Mouse (Mus musculus): ENCODE measurements around the gene Bnip3. TPM values are rescaled to one million over a fixed set of nuclear protein-coding genes. Genes with fewer than 3 reads are reported as not detected.

The Bnip3 gene
- polyA plus RNA-seq, 1 experiment from 2014 or later: 103 TPM

- no peak for ATAC-seq (ENCODE audit: low read depth)
- 92% methylated on average over 4 of the region's 4 CpGs for WGBS
These were observed 19.1 kb upstream of the Bnip3 start for GRCm38 (mm10) chr7:138928456-138928855.

GRCm38 (mm10) chr7:138923756-138924425 is 14.6 kb upstream of the Bnip3 start:
- Histone ChIP-seq H3K4me2 (no peak overlapping the region), H3K4me3 (no peak overlapping the region), H3K4me1 (replicated peaks) (peaks cover 10% of the 10 kb centered on the region), H3K27ac (replicated peaks) (no peak overlapping the region), H3K9me3 (no peaks in the 10 kb centered on the region), H3K36me3 (no peaks in the 10 kb centered on the region), H3K9ac (no peak overlapping the region), H3K27me3 (peaks cover 3% of the 10 kb centered on the region)
- ATAC-seq (ENCODE audit: low read depth): no peak
- 9% methylated on average over 3 of the region's 3 CpGs for WGBS

More at GRCm38 (mm10) chr7:138928456-138928855, 19.1 kb upstream of the Bnip3 start:
- no peaks in the 10 kb centered on the region for H3K36me3 ChIP-seq
- no peak overlapping the region for H3K4me2 ChIP-seq
- H3K9me3 ChIP-seq: no peaks in the 10 kb centered on the region
- H3K27ac ChIP-seq (replicated peaks): no peak overlapping the region
- H3K27me3 ChIP-seq: no peaks in the 10 kb centered on the region; the same call in 1 of the 2 replicates
- H3K9ac ChIP-seq: no peak overlapping the region
- H3K4me1 ChIP-seq (replicated peaks): no peaks in the 10 kb centered on the region
- H3K4me3 ChIP-seq: no peak overlapping the region

GRCm38 (mm10) chr7:138921611-138922010 is 12.3 kb upstream of the Bnip3 start:
- H3K4me2 ChIP-seq: no peak overlapping the region
- no peak overlapping the region for H3K9ac ChIP-seq
- no peak overlapping the region for H3K27ac ChIP-seq (replicated peaks)
- peaks cover 3% of the 10 kb centered on the region for H3K27me3 ChIP-seq
- no peaks in the 10 kb centered on the region for H3K36me3 ChIP-seq
- H3K9me3 ChIP-seq: no peaks in the 10 kb centered on the region
- 92% methylated on average over 8 of the region's 8 CpGs for WGBS
- no peak overlapping the region for H3K4me3 ChIP-seq
- ATAC-seq (ENCODE audit: low read depth): no peak
- H3K4me1 ChIP-seq (replicated peaks): peaks cover 11% of the 10 kb centered on the region

DNA sequence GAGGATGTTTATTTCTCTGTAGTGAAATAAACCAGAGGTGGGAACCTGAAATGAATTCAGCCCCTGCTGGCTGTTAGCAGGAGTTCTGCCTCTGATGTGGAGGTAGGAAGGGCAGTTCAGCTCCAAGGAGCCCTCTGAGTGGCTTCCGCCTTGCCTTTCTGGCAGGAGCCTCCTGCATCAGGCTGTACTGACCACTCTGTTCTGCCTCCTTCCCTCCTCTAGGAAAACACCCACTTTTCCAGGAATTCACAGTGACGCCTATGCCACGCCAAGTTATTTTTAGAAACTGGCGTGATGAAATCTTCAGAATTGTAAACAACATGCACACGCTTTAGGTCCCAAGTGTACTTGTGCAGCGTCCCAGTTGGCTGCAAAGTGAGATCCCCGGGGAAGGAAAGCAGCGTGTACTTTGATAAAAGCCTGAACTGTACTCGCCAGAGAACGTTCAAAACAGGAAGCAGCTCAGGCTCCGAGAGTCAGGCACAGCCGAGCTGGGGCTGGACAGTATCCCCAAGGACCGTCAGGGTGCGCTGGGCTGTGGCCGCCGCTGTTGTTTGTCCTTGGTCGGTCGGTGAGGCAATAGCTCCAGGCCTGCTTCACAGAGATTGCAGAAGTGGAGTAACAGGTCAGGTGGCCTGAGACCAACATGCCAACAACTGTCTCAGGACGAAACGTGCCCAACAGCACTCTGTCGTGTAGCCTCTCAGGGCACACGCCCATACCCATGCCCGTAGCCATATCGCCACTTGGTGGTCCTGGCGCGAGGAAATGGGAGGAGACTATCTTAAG is 10.0 kb upstream of the Bnip3 start:
- ATAC-seq (ENCODE audit: low read depth): peak; percentile 53
- Histone ChIP-seq H3K27ac (replicated peaks) (no peak overlapping the region; the same call in 1 of the 2 replicates), H3K4me1 (replicated peaks) (peaks cover 11% of the 10 kb centered on the region), H3K9me3 (no peaks in the 10 kb centered on the region), H3K27me3 (peaks cover 3% of the 10 kb centered on the region; the same call in 1 of the 2 replicates), H3K4me2 (peak overlapping the region; percentile 58), H3K36me3 (no peaks in the 10 kb centered on the region), H3K9ac (peak overlapping the region; percentile 42; the same call in 1 of the 2 replicates), H3K4me3 (peak overlapping the region; percentile 27)
- WGBS: 7% methylated on average over 26 of the region's 26 CpGs

GRCm38 (mm10) chr7:138913616-138914015 is 4.3 kb upstream of the Bnip3 start:
- Histone ChIP-seq H3K27me3 (peaks cover 18% of the 10 kb centered on the region), H3K9ac (no peak overlapping the region), H3K27ac (replicated peaks) (no peak overlapping the region), H3K4me2 (no peak overlapping the region), H3K4me1 (replicated peaks) (peaks cover 12% of the 10 kb centered on the region), H3K36me3 (no peaks in the 10 kb centered on the region), H3K4me3 (no peak overlapping the region), H3K9me3 (no peaks in the 10 kb centered on the region)
- 81% methylated on average over 3 of the region's 3 CpGs for WGBS
- no peak for ATAC-seq (ENCODE audit: low read depth)

- Histone ChIP-seq H3K36me3 (no peaks in the 10 kb centered on the region), H3K4me2 (peak overlapping the region; percentile 70), H3K27ac (replicated peaks) (no peak overlapping the region), H3K9me3 (no peaks in the 10 kb centered on the region), H3K4me3 (peak overlapping the region; percentile 77), H3K27me3 (peaks cover 18% of the 10 kb centered on the region), H3K4me1 (replicated peaks) (peaks cover 34% of the 10 kb centered on the region), H3K9ac (peak overlapping the region; percentile 88)
- no peak for ATAC-seq (ENCODE audit: low read depth)
- 30% methylated on average over 7 of the region's 7 CpGs for WGBS
These were observed 859 bp upstream of the Bnip3 start for GRCm38 (mm10) chr7:138910193-138910562.

GRCm38 (mm10) chr7:138908768-138909276 is 497 bp downstream of the Bnip3 start:
- 4% methylated on average over 10 of the region's 10 CpGs for WGBS
- Histone ChIP-seq H3K36me3 (no peaks in the 10 kb centered on the region), H3K4me2 (peak overlapping the region; percentile 70), H3K4me3 (peak overlapping the region; percentile 77), H3K27ac (replicated peaks) (0 out of 2 replicates have a peak overlapping the region, but pooled peaks have one; percentile 33), H3K27me3 (peaks cover 18% of the 10 kb centered on the region), H3K4me1 (replicated peaks) (peaks cover 34% of the 10 kb centered on the region), H3K9me3 (no peaks in the 10 kb centered on the region), H3K9ac (peak overlapping the region; percentile 88)
- peak; percentile 4; the same call in 1 of the 2 replicates for ATAC-seq (ENCODE audit: low read depth)

DNA sequence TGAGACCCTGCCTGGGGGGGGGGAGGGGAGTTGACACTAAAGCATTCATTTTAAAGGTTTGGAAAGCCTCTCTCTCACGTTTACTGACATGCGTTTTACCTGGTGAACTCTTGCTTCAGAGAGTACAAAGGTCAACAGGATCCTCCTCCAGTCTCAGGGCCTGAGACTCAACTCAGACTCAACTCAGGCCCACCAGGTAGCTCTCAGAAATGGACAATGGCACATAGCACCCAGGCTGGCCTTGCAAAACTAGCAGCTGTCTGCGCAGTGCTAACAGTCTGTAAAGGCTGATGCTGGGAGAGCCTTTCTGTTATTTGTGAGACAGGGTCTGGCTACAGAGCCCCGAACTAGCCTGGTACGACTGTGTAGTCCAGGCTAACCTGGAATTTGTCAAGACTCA is 1.3 kb downstream of the Bnip3 start:
- Histone ChIP-seq H3K9ac (0 out of 2 replicates have a peak overlapping the region, but pooled peaks have one; percentile 88), H3K4me3 (peak overlapping the region; percentile 77)

GRCm38 (mm10) chr7:138907043-138907442 is 2.3 kb downstream of the Bnip3 start:
- no peak overlapping the region for H3K4me3 ChIP-seq
- WGBS: 11% methylated on average over 7 of the region's 7 CpGs

More for the DNA sequence above, 1.3 kb downstream of the Bnip3 start:
- ATAC-seq (ENCODE audit: low read depth): no peak
- Histone ChIP-seq H3K9me3 (no peaks in the 10 kb centered on the region), H3K36me3 (no peaks in the 10 kb centered on the region), H3K4me1 (replicated peaks) (peaks cover 34% of the 10 kb centered on the region), H3K27ac (replicated peaks) (no peak overlapping the region), H3K4me2 (peak overlapping the region; percentile 70), H3K27me3 (peaks cover 18% of the 10 kb centered on the region)
- 66% methylated on average over 5 of the region's 5 CpGs for WGBS

GRCm38 (mm10) chr7:138906441-138906840 is 2.9 kb downstream of the Bnip3 start:
- Histone ChIP-seq H3K4me1 (replicated peaks) (peaks cover 34% of the 10 kb centered on the region), H3K9ac (no peak overlapping the region), H3K36me3 (no peaks in the 10 kb centered on the region), H3K4me2 (peak overlapping the region; percentile 70), H3K4me3 (no peak overlapping the region), H3K9me3 (no peaks in the 10 kb centered on the region), H3K27me3 (peaks cover 11% of the 10 kb centered on the region), H3K27ac (replicated peaks) (no peak overlapping the region)
- ATAC-seq (ENCODE audit: low read depth): no peak
- WGBS: 81% methylated on average over 1 of the region's 1 CpGs

More at GRCm38 (mm10) chr7:138907043-138907442, 2.3 kb downstream of the Bnip3 start:
- peaks cover 34% of the 10 kb centered on the region for H3K4me1 ChIP-seq (replicated peaks)
- H3K9me3 ChIP-seq: no peaks in the 10 kb centered on the region
- H3K27ac ChIP-seq (replicated peaks): no peak overlapping the region
- no peak for ATAC-seq (ENCODE audit: low read depth)
- H3K36me3 ChIP-seq: no peaks in the 10 kb centered on the region
- peak overlapping the region; percentile 70 for H3K4me2 ChIP-seq
- H3K27me3 ChIP-seq: peaks cover 17% of the 10 kb centered on the region
- H3K9ac ChIP-seq: no peak overlapping the region

DNA sequence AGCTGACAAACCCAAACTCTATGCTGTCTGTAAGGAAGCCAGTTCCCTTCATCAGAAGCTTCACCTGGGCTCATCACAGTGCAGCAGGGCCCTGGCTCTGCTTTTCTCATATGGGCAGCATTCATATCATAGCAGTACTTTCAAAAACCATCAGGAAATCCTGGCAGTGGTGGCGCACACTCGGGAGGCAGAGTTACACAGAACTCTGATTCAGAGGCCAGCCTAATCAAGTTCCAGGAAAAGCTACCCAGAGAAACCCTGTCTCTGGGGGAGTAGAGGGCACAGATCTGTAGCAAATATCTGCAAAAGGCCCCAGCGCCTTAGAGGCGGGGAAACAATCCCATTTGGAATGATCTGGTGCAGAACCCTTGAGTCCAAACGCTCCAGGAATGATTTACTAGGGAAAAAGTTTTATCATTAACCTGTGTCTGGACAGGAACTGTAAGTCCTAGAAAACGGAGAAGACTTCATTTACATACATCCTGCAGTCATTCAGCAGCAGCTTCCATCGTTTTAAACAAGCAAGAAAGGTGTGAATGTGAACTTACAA is 5.4 kb downstream of the Bnip3 start:
- Histone ChIP-seq H3K27me3 (no peaks in the 10 kb centered on the region), H3K9ac (no peak overlapping the region), H3K9me3 (no peaks in the 10 kb centered on the region), H3K36me3 (no peaks in the 10 kb centered on the region), H3K4me1 (replicated peaks) (peaks cover 26% of the 10 kb centered on the region), H3K4me3 (no peak overlapping the region), H3K4me2 (no peak overlapping the region), H3K27ac (replicated peaks) (no peak overlapping the region)
- WGBS: 77% methylated on average over 7 of the region's 7 CpGs
- no peak for ATAC-seq (ENCODE audit: low read depth)

GRCm38 (mm10) chr7:138898743-138899142 is 10.6 kb downstream of the Bnip3 start:
- Histone ChIP-seq H3K4me1 (replicated peaks) (no peaks in the 10 kb centered on the region), H3K27ac (replicated peaks) (no peak overlapping the region), H3K4me3 (no peak overlapping the region), H3K27me3 (no peaks in the 10 kb centered on the region), H3K9me3 (no peaks in the 10 kb centered on the region), H3K9ac (no peak overlapping the region), H3K4me2 (no peak overlapping the region), H3K36me3 (peaks cover 34% of the 10 kb centered on the region)
- WGBS: 92% methylated on average over 4 of the region's 4 CpGs
- ATAC-seq (ENCODE audit: low read depth): no peak
